ENCODE assay signal across 8 mouse cellular contexts in genomic region chr5:88675443-88676387, GRCm38 (mm10). TPM values are rescaled to one million over a fixed set of nuclear protein-coding genes. Genes with fewer than 3 reads are reported as not detected.
DNase-seq lines count a peak whose midpoint lies in the region; ATAC-seq lines count a peak whose summit lies in the region.

Gene Grsf1, minus strand, starts transcription at chr5:88676171.

- DNase-seq in MN1 (ENCODE audit: low spot score) = peak; percentile 91
- DNase-seq in cerebellum, adult 9-10 months = peak; percentile 93
- peak; percentile 56 to 90 for DNase-seq in frontal cortex, adult 2 months (ENCODE audit: extremely low spot score in 1 of 2, low spot score in 1 of 2)
- DNase-seq in hindbrain, embryonic 11.5 days (ENCODE audit: low spot score) = peak; percentile 93
- peak; percentile 84 to 88 for DNase-seq in layer of hippocampus, postnatal 14 days (ENCODE audit: low spot score in 2 of 2)
- peak; percentile 93 for DNase-seq in lung, postnatal 14 days
- peak; percentile 80 for DNase-seq in retina, adult 2 months (ENCODE audit: low read depth, low spot score)
- peak; percentile 93 to 94 for DNase-seq in thymus, postnatal 36 days

- H3K36me3 ChIP-seq in hindbrain, embryonic 11.5 days (ENCODE audit: control insufficient read depth, insufficient read depth, low read length) = no peaks in the 10 kb centered on the region

- H3K9ac ChIP-seq in hindbrain, embryonic 11.5 days (ENCODE audit: low read depth, low read length) = peak within 1 kb of the TSS; percentile 95

- no peaks in the 10 kb centered on the region for H3K27me3 ChIP-seq in hindbrain, embryonic 11.5 days (ENCODE audit: control insufficient read depth, insufficient read depth, low read length)

- H3K9me3 ChIP-seq in hindbrain, embryonic 11.5 days (ENCODE audit: control insufficient read depth, low read length) = no peaks in the 10 kb centered on the region

- H3K4me3 ChIP-seq in hindbrain, embryonic 11.5 days (ENCODE audit: low read depth, low read length) = peak within 1 kb of the TSS; percentile 96

- H3K4me1 ChIP-seq in hindbrain, embryonic 11.5 days (replicated peaks; ENCODE audit: control insufficient read depth, insufficient read depth, low read length) = peaks cover 3% of the 10 kb centered on the region; the same call in 1 of the 2 replicates

- peak within 1 kb of the TSS; percentile 69 for H3K4me2 ChIP-seq in hindbrain, embryonic 11.5 days (replicated peaks; ENCODE audit: low read depth, low read length)

- ATAC-seq in hindbrain, embryonic 11.5 days (ENCODE audit: low FRiP score) = peak; percentile 93

- WGBS in hindbrain, embryonic 11.5 days = 0% methylated on average over 58 of the region's 127 CpGs

- H3K27ac ChIP-seq in hindbrain, embryonic 11.5 days (ENCODE audit: low read depth, low read length) = peak within 1 kb of the TSS; percentile 96

RNA-seq across cellular contexts. Expression of gene Grsf1, which starts in this region (rescaled TPM):
- 80.3 and 82.5 TPM in 2 replicates for polyA plus RNA-seq in frontal cortex, adult 2 months (2012; rRNA removed)
- 96.5 and 111 TPM in 2 replicates for polyA plus RNA-seq in hindbrain, embryonic 11.5 days (2014; fragmentation: Nextera tagmentation; extraction: Ambion mirVana)
- total RNA-seq in layer of hippocampus, postnatal 14 days (2021) = 100 to 1,000 TPM in 1 of 2 experiments, 10 to 100 TPM in 1; 98.3 to 108 TPM

Comparison
In these comparisons a context has a peak if more than half of its experiments do, and no peak if none do; other contexts are left out.
1. Peak in every context shown above with its lines: DNase-seq, ATAC-seq, H3K4me3 ChIP-seq and H3K27ac ChIP-seq.